Mouse (Mus musculus) forebrain, postnatal 0 days (tissue): ENCODE results near the gene Six3. TPM values are rescaled to one million over a fixed set of nuclear protein-coding genes. Genes with fewer than 3 reads are reported as not detected.

Source experiments
- ATAC-seq: fragments of 200-750 bp; cut with Nextera tagmentation; 2 replicates; pipeline ENCODE4 v1.8.0; 2017; ENCODE audit warnings: mild to moderate bottlenecking, moderate library complexity
- DNase-seq: peaks from one replicate; pipeline ENCODE4 v3.0.0-alpha.2; 2015
- H3K27ac ChIP-seq: fragments of 300-500 bp; sonication (generic); 2 replicates; pipeline ENCODE4 v1.5.1; 2014; ENCODE audit warnings: low read depth, mild to moderate bottlenecking, antibody characterized with exemption, low read length, moderate library complexity, mixed read lengths
- H3K27me3 ChIP-seq: fragments of 300-500 bp; sonication (generic); 2 replicates; pipeline ENCODE4 v1.6.1; 2014; ENCODE audit warnings: mild to moderate bottlenecking, low read length, mixed read lengths; ENCODE audit not compliant: insufficient read depth
- H3K36me3 ChIP-seq: fragments of 300-500 bp; sonication (generic); 2 replicates; pipeline ENCODE4 v1.6.1; 2014; ENCODE audit warnings: mild to moderate bottlenecking, moderate library complexity; ENCODE audit not compliant: insufficient read depth
- H3K4me1 ChIP-seq: fragments of 300-500 bp; sonication (generic); 2 replicates; pipeline ENCODE4 v1.6.1; 2014; ENCODE audit warnings: antibody characterized with exemption; ENCODE audit not compliant: insufficient read depth
- H3K4me2 ChIP-seq: fragments of 300-500 bp; sonication (generic); 2 replicates; pipeline ENCODE4 v1.6.1; 2014; ENCODE audit warnings: low read depth, mild to moderate bottlenecking, moderate library complexity
- H3K4me3 ChIP-seq: fragments of 300-500 bp; sonication (generic); 2 replicates; pipeline ENCODE4 v1.5.1; 2014; ENCODE audit warnings: low read depth, low read length, mixed read lengths
- H3K9ac ChIP-seq: fragments of 300-500 bp; sonication (generic); 2 replicates; pipeline ENCODE4 v1.6.1; 2014; ENCODE audit warnings: mild to moderate bottlenecking
- H3K9me3 ChIP-seq: fragments of 300-500 bp; sonication (generic); 2 replicates; pipeline ENCODE4 v1.6.1; 2016; ENCODE audit warnings: low read length
- CTCF ChIP-seq: sonication (generic); IDR thresholded peaks from 2 replicates; pipeline ENCODE4 v1.5.1; 2016; ENCODE audit warnings: antibody characterized with exemption, control low read depth, low read depth
- WGBS: fragments of 180-500 bp; shearing (Covaris S2); extraction: QIAGEN DNeasy Blood & Tissue Kit; methylation state at CpG from one replicate; pipeline ENCODE4 v1.1.7; 2014; 5-methylcytosine and 5-hydroxymethylcytosine counted together
- polyA plus RNA-seq: library from polyadenylated mRNA; unstranded; fragments of >200 nt; fragmentation: Nextera tagmentation; extraction: Ambion mirVana; gene quantifications from 2 replicates; pipeline ENCODE4 v1.2.1, GENCODE M21; 2015
- total RNA-seq: library from RNA; depleted of rRNA; stranded (reverse); fragments of >200 nt; gene quantifications from 2 replicates; pipeline ENCODE4 v1.2.3, GENCODE M21; 2014

Gene Six3
- total and polyA plus RNA-seq, 2 experiments from 2014 or later = 12.0 to 16.6 TPM

- peak; percentile 52 for TF ChIP-seq CTCF
- Histone ChIP-seq H3K4me2 (no peak overlapping the region), H3K4me3 (no peak overlapping the region), H3K27me3 (peaks cover 49% of the 10 kb centered on the region), H3K9ac (no peak overlapping the region), H3K9me3 (no peaks in the 10 kb centered on the region), H3K4me1 (no peaks in the 10 kb centered on the region), H3K27ac (no peak overlapping the region), H3K36me3 (no peaks in the 10 kb centered on the region)
- ATAC-seq = peak; percentile 32; the same call in 1 of the 2 replicates
- WGBS = 34% methylated on average over 5 of the region's 5 CpGs
- no peak for DNase-seq
These were observed 17.7 kb downstream of the Six3 start for GRCm38 (mm10) chr17:85631106-85631505.

- ATAC-seq = peak; percentile 77; the same call in 1 of the 2 replicates
- no peak overlapping the region for H3K9ac ChIP-seq
- DNase-seq = peak; percentile 91
- no peaks in the 10 kb centered on the region for H3K9me3 ChIP-seq
- no peak overlapping the region for H3K4me3 ChIP-seq
- H3K4me2 ChIP-seq = no peak overlapping the region
- peaks cover 26% of the 10 kb centered on the region for H3K27me3 ChIP-seq
- H3K36me3 ChIP-seq = no peaks in the 10 kb centered on the region
- no peak overlapping the region for H3K27ac ChIP-seq
- TF ChIP-seq CTCF = peak; percentile 83
- no peaks in the 10 kb centered on the region for H3K4me1 ChIP-seq
- 0% methylated on average over 13 of the region's 13 CpGs for WGBS
These were observed 20.2 kb downstream of the Six3 start for GRCm38 (mm10) chr17:85633619-85634018.

GRCm38 (mm10) chr17:85637876-85638275 is 24.5 kb downstream of the Six3 start:
- Histone ChIP-seq H3K4me1 (no peaks in the 10 kb centered on the region), H3K9me3 (no peaks in the 10 kb centered on the region), H3K9ac (no peak overlapping the region), H3K27ac (no peak overlapping the region), H3K27me3 (peaks cover 8% of the 10 kb centered on the region), H3K4me3 (no peak overlapping the region), H3K4me2 (no peak overlapping the region), H3K36me3 (no peaks in the 10 kb centered on the region)
- 68% methylated on average over 6 of the region's 6 CpGs for WGBS
- no peak for TF ChIP-seq CTCF
- ATAC-seq = no peak
- DNase-seq = no peak

- Histone ChIP-seq H3K9me3 (no peaks in the 10 kb centered on the region), H3K36me3 (no peaks in the 10 kb centered on the region), H3K4me2 (peak overlapping the region; percentile 61), H3K27ac (no peak overlapping the region), H3K4me3 (peak overlapping the region; percentile 35), H3K4me1 (peaks cover 3% of the 10 kb centered on the region; the same call in 1 of the 2 replicates), H3K9ac (peak overlapping the region; percentile 42), H3K27me3 (peaks cover 20% of the 10 kb centered on the region)
- peak; percentile 34 for DNase-seq
- peak; percentile 80 for ATAC-seq
- 6% methylated on average over 11 of the region's 12 CpGs for WGBS
- TF ChIP-seq CTCF = no peak
These were observed 31.9 kb downstream of the Six3 start for GRCm38 (mm10) chr17:85645312-85645711.

- peak; percentile 72 for DNase-seq
- TF ChIP-seq CTCF = peak; percentile 75
- Histone ChIP-seq H3K4me2 (peak overlapping the region; percentile 61), H3K9ac (peak overlapping the region; percentile 42), H3K4me1 (peaks cover 3% of the 10 kb centered on the region; the same call in 1 of the 2 replicates), H3K27me3 (peaks cover 20% of the 10 kb centered on the region), H3K36me3 (no peaks in the 10 kb centered on the region), H3K9me3 (no peaks in the 10 kb centered on the region), H3K4me3 (peak overlapping the region; percentile 35), H3K27ac (no peak overlapping the region)
- 2% methylated on average over 36 of the region's 36 CpGs for WGBS
- ATAC-seq = peak; percentile 87
These were observed 32.6 kb downstream of the Six3 start for GRCm38 (mm10) chr17:85645718-85646665.

- Histone ChIP-seq H3K27me3 (no peaks in the 10 kb centered on the region), H3K4me2 (no peak overlapping the region), H3K9me3 (no peaks in the 10 kb centered on the region), H3K4me1 (no peaks in the 10 kb centered on the region), H3K36me3 (no peaks in the 10 kb centered on the region), H3K9ac (no peak overlapping the region), H3K27ac (no peak overlapping the region), H3K4me3 (no peak overlapping the region)
- ATAC-seq = no peak
- WGBS = 100% methylated on average over 1 of the region's 1 CpGs
- no peak for DNase-seq
- no peak for TF ChIP-seq CTCF
These were observed 46.6 kb downstream of the Six3 start for GRCm38 (mm10) chr17:85660016-85660415.

- Histone ChIP-seq H3K9ac (no peak overlapping the region), H3K27ac (no peak overlapping the region), H3K4me1 (no peaks in the 10 kb centered on the region), H3K9me3 (no peaks in the 10 kb centered on the region), H3K27me3 (no peaks in the 10 kb centered on the region; the same call in none of the 2 replicates), H3K36me3 (no peaks in the 10 kb centered on the region), H3K4me3 (no peak overlapping the region), H3K4me2 (no peak overlapping the region)
- 63% methylated on average over 5 of the region's 5 CpGs for WGBS
- TF ChIP-seq CTCF = no peak
- ATAC-seq (no peak), DNase-seq (no peak)
These were observed 48.1 kb downstream of the Six3 start for GRCm38 (mm10) chr17:85661521-85661920.
